Mouse (Mus musculus) liver, adult 2 months (tissue): ENCODE measurements around the gene Vegfc. TPM values are rescaled to one million over a fixed set of nuclear protein-coding genes. Genes with fewer than 3 reads are reported as not detected.

Experiments used
- DNase-seq: peaks from one replicate; pipeline ENCODE4 v3.0.0-alpha.2; 2011; ENCODE audit warnings: low read depth, low spot score; ENCODE audit errors: extremely low read depth
- H3K27ac ChIP-seq: fragments of 200-500 bp; replicated peaks from 2 replicates; pipeline ENCODE4 v1.5.1; 2012; ENCODE audit warnings: low read depth, mild to moderate bottlenecking, control low read depth, inconsistent platforms, low read length; ENCODE audit not compliant: insufficient read depth
- H3K27me3 ChIP-seq: fragments of 200-500 bp; 2 replicates; pipeline ENCODE4 v1.6.1; 2012; ENCODE audit warnings: mild to moderate bottlenecking, moderate library complexity, low read length, inconsistent platforms; ENCODE audit not compliant: control insufficient read depth, insufficient read depth
- H3K36me3 ChIP-seq: fragments of 200-500 bp; 2 replicates; pipeline ENCODE4 v1.6.1; 2012; ENCODE audit warnings: low read length, inconsistent platforms; ENCODE audit not compliant: control insufficient read depth, insufficient read depth
- H3K4me1 ChIP-seq: fragments of 200-500 bp; 2 replicates; pipeline ENCODE4 v1.6.1; 2011; ENCODE audit warnings: low read length; ENCODE audit not compliant: control insufficient read depth, insufficient read depth
- H3K4me3 ChIP-seq: fragments of 200-500 bp; 2 replicates; pipeline ENCODE4 v1.5.1; 2011; ENCODE audit warnings: low read depth, mild to moderate bottlenecking, control low read depth, low read length, moderate library complexity; ENCODE audit not compliant: insufficient read depth
- H3K79me2 ChIP-seq: fragments of 200-500 bp; 2 replicates; pipeline ENCODE4 v1.6.1; 2012; ENCODE audit warnings: inconsistent platforms, mild to moderate bottlenecking, low read length, moderate library complexity; ENCODE audit not compliant: control insufficient read depth, insufficient read depth
- H3K9ac ChIP-seq: fragments of 200-500 bp; 2 replicates; pipeline ENCODE4 v1.6.1; 2012; ENCODE audit warnings: low read depth, mild to moderate bottlenecking, control low read depth, inconsistent platforms, low read length
- CTCF ChIP-seq: fragments of 200-500 bp; IDR thresholded peaks from 2 replicates; pipeline ENCODE4 v1.5.1; 2011; ENCODE audit warnings: low read depth, low read length, control low read depth
- POLR2A ChIP-seq: fragments of 200-500 bp; IDR thresholded peaks from 2 replicates; pipeline ENCODE4 v1.6.1; 2011; ENCODE audit warnings: low read length, control low read depth; ENCODE audit not compliant: insufficient read depth; ENCODE audit errors: extremely low read depth
- WGBS: fragments of 180-500 bp; shearing (Covaris S2); methylation state at CpG from one replicate; pipeline ENCODE4 v1.1.7; 2018; 5-methylcytosine and 5-hydroxymethylcytosine counted together
- polyA plus RNA-seq: library from polyadenylated mRNA; depleted of rRNA; stranded (reverse); fragments of >200 nt; gene quantifications from 2 replicates; pipeline ENCODE4 v1.2.3, GENCODE M21; 2012
- total RNA-seq: library from RNA; depleted of rRNA; stranded (reverse); fragments of >200 nt; gene quantifications from 2 replicates; pipeline ENCODE4 v1.2.3, GENCODE M21; 2014

Vegfc gene
- total and polyA plus RNA-seq, 2 experiments: 1.1 to 2.5 TPM

GRCm38 (mm10) chr8:54185927-54186326 is 108.5 kb downstream of the Vegfc start:
- no peak overlapping the region for H3K4me3 ChIP-seq
- peaks cover 19% of the 10 kb centered on the region for H3K36me3 ChIP-seq
- WGBS: 95% methylated on average over 6 of the region's 6 CpGs
- H3K9ac ChIP-seq: no peak overlapping the region
- no peak for DNase-seq
- H3K27me3 ChIP-seq: no peaks in the 10 kb centered on the region
- no peak overlapping the region for H3K27ac ChIP-seq
- H3K79me2 ChIP-seq: no peaks in the 10 kb centered on the region
- TF ChIP-seq CTCF: no peak
- no peak for TF ChIP-seq POLR2A
- no peaks in the 10 kb centered on the region for H3K4me1 ChIP-seq

DNA sequence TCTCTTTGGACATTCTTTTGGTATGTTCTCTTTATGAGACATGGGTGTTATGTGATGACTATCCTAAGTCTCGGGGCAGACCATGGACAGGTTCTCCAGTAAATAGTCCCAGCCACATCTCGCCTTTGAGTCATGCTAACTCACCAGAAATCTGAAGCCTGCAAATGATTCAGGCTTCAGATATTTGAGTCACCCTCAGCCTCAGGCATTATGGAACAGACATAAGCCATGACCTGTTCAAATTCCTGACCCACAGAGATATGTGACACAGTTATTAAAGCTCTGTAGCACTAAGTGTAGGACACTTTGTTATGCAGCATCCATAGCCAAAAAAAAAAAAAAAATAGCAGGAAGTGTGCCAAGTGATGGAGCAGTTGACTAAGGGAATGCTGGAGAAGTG is 138.8 kb downstream of the Vegfc start:
- no peaks in the 10 kb centered on the region for H3K36me3 ChIP-seq
- H3K27me3 ChIP-seq: no peaks in the 10 kb centered on the region
- no peak overlapping the region for H3K4me3 ChIP-seq
- TF ChIP-seq CTCF (no peak), POLR2A (no peak)
- no peak overlapping the region for H3K9ac ChIP-seq
- DNase-seq: no peak
- H3K79me2 ChIP-seq: no peaks in the 10 kb centered on the region
- H3K27ac ChIP-seq: no peak overlapping the region
- WGBS: 87% methylated on average over 2 of the region's 2 CpGs
- no peaks in the 10 kb centered on the region for H3K4me1 ChIP-seq

DNA sequence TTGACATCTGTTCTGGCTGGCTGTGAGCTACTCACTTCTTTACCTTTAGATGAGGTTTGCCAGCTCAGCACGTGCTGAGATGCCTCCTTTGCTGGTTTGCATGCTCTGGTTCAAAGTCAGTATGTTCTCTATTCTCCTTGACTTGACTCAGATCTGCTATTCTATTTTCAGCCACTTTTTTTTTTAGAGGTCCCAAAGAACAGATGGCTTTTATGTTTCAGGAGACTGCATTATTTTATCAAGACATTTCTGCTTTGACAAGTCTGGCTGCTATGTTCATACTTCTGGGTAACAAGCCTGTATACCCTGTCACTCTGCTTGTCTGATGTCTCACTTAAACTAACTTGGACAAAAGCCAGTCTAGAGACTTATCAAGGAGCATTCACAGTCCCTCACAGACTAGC is 151.4 kb downstream of the Vegfc start:
- H3K79me2 ChIP-seq: no peaks in the 10 kb centered on the region
- WGBS: 39% methylated on average over 1 of the region's 1 CpGs
- no peak for DNase-seq
- no peak overlapping the region for H3K4me3 ChIP-seq
- no peaks in the 10 kb centered on the region for H3K4me1 ChIP-seq
- H3K27me3 ChIP-seq: no peaks in the 10 kb centered on the region
- no peak for TF ChIP-seq CTCF
- TF ChIP-seq POLR2A: no peak
- no peak overlapping the region for H3K9ac ChIP-seq
- no peaks in the 10 kb centered on the region for H3K36me3 ChIP-seq
- H3K27ac ChIP-seq: no peak overlapping the region

DNA sequence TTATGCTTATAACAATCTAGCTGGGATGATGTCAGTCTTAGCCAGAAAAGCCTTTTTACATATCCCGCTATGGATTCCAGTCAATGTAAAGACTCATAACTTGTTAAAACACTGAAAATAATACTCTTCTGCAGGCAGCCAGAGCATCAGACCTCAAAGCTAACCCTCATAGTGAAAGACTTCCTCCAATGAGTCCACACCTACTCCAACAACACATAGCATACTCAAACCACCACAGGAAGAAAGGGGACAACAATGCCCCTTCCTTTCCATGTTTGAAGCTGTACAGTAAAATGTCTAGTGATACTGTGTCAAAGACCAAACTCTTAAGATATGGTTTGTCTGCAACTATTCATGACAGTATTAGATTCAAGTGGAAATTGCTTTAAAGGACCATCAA is 153.2 kb downstream of the Vegfc start:
- Histone ChIP-seq H3K36me3 (no peaks in the 10 kb centered on the region), H3K4me3 (no peak overlapping the region), H3K9ac (no peak overlapping the region), H3K27me3 (no peaks in the 10 kb centered on the region), H3K4me1 (no peaks in the 10 kb centered on the region), H3K27ac (no peak overlapping the region), H3K79me2 (no peaks in the 10 kb centered on the region)
- no peak for DNase-seq
- 94% methylated on average over 1 of the region's 1 CpGs for WGBS
- TF ChIP-seq POLR2A: no peak
- TF ChIP-seq CTCF: no peak

- WGBS: 85% methylated on average over 6 of the region's 6 CpGs
- TF ChIP-seq CTCF (no peak), POLR2A (no peak)
Measured at GRCm38 (mm10) chr8:54233316-54233715, 155.9 kb downstream of the Vegfc start.

More at GRCm38 (mm10) chr8:54233316-54233715, 155.9 kb downstream of the Vegfc start:
- no peaks in the 10 kb centered on the region for H3K27me3 ChIP-seq
- DNase-seq: no peak
- no peaks in the 10 kb centered on the region for H3K36me3 ChIP-seq
- no peak overlapping the region for H3K27ac ChIP-seq
- no peaks in the 10 kb centered on the region for H3K79me2 ChIP-seq
- no peaks in the 10 kb centered on the region for H3K4me1 ChIP-seq
- no peak overlapping the region for H3K9ac ChIP-seq
- no peak overlapping the region for H3K4me3 ChIP-seq
